Mouse (Mus musculus) testis, postnatal 14 days (tissue): ENCODE data around the gene Jmjd7.

Source experiments
- DNase-seq: peaks from one replicate; pipeline ENCODE4 v3.0.0; 2021; ENCODE audit warnings: low spot score

Gene Jmjd7

DNA sequence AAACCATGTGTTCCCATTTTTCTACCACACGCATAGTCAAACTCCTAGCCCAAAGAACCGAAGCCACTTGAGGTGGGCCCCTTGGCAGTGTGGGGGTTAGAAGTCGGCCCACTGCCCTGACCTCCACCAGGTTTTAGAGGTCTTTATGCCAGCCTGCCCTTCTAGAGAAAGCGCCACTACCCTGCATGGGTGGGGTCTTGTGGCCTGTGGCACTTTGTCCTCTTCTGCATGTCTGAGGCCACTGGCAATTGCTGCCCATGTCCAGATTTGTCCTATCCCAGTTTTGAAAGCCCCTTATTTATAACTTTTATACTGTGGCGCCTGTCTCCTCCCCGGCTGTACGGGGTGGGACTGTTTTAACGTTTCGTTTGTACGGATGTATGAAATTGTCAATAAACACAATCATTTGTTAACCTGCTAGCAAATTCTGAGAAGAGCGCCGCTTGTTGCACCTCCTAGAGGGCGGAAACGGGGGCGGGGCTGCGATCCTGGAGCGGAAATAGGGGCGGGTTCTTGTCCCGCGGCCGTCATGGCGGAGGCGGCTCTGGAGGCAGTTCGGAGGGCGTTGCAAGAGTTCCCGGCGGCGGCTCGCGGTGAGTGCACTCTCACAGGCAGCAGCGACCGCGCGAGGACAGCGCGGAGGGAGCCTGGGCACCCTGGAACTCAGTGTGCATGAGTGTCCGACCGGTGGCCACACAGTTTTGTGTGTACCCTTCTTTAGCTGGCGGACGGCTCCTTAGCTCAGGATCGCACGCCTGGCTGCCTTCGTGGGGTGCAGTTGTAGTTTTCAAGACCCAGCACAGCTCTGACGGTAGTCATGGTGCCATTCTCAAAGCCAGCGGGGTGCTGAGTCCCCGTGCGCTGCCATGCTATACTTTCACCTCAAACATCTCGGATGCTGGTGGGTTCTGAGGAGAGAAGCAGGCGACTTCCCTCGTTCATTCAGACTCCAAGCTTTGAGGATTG lies at the start of gene Jmjd7, which contains the start of gene Gm28042:
Jmjd7 (plus strand) TSS at position 500 of the 966 bp plus-strand sequence.
Gm28042 (plus strand) TSS at position 510 of the 966 bp plus-strand sequence.
- peak; percentile 89 for DNase-seq

DNA sequence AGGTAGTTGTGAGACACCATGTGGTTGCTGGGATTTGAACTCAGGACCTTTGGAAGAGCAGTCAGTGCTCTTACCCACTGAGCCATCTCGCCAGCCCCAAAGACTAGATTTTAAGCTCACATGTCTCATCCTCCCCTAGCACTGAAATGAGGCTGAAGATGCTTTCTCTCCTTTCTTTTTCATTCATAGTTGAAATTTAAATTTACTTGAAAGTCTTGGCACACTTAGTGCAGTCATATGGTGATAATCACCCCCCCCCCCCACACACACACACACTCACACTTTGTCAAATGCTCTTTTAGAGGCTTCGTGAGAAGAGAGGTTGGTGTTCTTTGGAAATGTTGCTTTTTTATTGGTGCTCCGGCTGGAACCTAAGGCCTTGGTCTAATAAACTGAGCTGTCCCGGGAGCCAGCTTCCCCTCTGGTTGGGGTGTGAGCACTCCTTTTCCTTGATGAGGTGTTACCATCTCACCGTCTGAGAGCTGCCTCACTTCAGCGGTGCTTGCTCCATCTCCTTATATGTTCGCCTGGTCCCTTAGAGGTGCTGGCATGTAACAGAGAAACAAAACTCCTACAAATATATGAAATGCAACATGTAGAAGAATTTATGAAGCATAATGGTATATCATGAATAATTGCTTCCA lies 46.8 kb upstream of the Jmjd7 start:
- no peak for DNase-seq

GRCm38 (mm10) chr2:119981631-119982030 lies 45.7 kb upstream of the Jmjd7 start:
- no peak for DNase-seq

- DNase-seq, result no peak
Observed at GRCm38 (mm10) chr2:119985871-119986270, 41.4 kb upstream of the Jmjd7 start.

GRCm38 (mm10) chr2:119986369-119986768 lies 40.9 kb upstream of the Jmjd7 start:
- no peak for DNase-seq

- no peak for DNase-seq
Observed at GRCm38 (mm10) chr2:119987441-119987840, 39.8 kb upstream of the Jmjd7 start.

DNA sequence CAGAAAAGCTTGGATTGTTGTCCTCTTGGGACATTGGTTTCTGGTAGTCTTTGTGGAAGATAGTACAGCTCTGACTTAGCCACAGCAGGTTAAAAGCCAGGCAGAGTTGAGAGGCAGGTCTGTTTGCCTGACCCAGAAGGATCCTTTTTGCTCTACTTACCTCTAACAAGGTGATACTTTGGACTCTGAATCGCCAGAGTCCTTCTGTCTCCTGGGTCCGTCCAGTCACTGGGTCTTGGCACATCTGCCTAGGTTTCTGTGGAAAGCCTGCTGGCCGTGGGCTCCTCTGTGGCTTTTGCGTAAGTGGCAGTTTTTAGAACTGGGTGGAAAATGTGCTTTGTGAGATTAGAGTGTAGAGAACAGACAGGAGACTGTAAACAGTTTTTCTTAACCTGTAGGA lies 38.3 kb upstream of the Jmjd7 start:
- DNase-seq, result no peak

- no peak for DNase-seq
Observed at GRCm38 (mm10) chr2:119990881-119991280, 36.4 kb upstream of the Jmjd7 start.

- DNase-seq, result no peak
Observed at GRCm38 (mm10) chr2:119992349-119992748, 34.9 kb upstream of the Jmjd7 start.

- no peak for DNase-seq
Observed at GRCm38 (mm10) chr2:119993515-119993914, 33.8 kb upstream of the Jmjd7 start.

DNA sequence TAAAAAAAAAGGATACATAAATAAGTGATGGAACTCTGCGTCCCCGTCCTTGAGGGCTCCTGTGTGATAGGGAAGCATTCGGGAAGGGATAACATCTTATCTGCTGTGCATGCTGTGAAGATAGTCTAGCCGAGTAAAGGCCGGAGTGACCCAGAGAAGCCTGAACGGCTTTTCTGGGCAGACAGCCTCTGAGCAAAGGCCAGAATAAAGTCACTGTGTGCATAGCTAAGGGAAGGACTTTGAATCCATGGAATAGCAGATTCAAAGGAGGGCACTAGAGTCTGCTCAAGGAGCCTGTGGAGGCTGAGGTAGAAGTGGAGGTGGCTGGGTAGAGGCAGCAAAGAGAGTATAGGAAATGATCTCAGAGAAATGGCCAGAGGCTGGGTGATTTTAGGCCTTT lies 32.4 kb upstream of the Jmjd7 start:
- DNase-seq, result no peak

- no peak for DNase-seq
Observed at GRCm38 (mm10) chr2:119995391-119996281, 31.6 kb upstream of the Jmjd7 start.

- DNase-seq, result no peak
Observed at GRCm38 (mm10) chr2:119997354-119997753, 29.9 kb upstream of the Jmjd7 start.

GRCm38 (mm10) chr2:119999731-120000130 lies 27.6 kb upstream of the Jmjd7 start:
- no peak for DNase-seq

DNA sequence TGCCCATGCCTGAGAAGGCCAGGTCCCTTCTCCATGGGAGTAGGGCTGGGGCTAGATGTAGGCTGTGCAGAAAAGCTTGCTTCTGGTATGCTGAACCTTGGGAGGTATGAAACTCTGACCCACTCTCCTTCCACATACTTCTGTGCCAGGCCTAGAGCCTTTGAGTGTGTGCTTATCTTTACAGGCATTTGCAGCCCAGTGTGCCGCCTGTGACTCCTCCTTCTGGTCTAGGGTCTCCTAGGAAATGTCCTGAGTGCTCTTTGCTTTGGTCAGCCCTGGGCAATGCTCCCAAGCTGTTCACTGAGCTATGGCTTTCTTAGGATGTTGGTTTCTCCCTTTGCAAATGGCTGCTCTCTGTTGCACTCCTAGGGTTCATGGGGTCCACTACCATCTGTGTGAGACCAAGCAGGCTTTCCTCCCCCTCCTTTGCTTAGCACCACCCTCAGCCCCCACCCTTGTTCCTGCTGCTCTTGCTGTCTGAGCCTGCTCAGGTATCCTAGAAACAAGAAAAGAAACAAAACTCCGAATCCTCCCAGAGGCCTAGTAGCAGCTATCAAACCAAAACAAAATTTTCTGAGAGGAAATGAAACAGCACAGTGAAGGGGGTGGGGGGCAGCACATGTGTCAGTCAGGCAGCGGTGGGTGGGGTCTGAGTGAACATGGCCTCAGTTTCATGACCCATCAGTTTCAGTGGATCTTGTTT lies 26.2 kb upstream of the Jmjd7 start:
- no peak for DNase-seq

GRCm38 (mm10) chr2:120001956-120002355 lies 25.3 kb upstream of the Jmjd7 start:
- DNase-seq, result peak; percentile 51

- DNase-seq, result no peak
Observed at GRCm38 (mm10) chr2:120003970-120004369, 23.3 kb upstream of the Jmjd7 start.

DNA sequence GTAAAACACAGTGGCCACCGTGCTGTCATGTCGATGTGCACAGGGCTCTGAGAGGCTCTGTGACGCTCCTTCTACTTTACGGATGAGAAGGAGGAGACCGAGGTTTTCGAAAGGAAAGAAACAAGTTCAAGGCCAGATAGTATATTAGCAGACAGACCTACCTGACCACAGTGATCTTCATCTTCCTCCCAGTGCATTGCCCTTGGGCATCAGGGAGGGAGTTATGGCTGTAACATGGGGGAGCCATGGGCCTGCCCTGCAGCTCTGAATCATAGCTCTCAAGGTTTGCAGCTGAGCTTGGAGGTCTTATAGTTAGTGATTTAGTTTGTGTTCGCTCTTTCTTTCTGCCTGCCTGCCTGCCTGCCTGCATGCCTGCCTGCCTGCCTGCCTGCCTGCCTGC lies 20.6 kb upstream of the Jmjd7 start:
- no peak for DNase-seq

DNA sequence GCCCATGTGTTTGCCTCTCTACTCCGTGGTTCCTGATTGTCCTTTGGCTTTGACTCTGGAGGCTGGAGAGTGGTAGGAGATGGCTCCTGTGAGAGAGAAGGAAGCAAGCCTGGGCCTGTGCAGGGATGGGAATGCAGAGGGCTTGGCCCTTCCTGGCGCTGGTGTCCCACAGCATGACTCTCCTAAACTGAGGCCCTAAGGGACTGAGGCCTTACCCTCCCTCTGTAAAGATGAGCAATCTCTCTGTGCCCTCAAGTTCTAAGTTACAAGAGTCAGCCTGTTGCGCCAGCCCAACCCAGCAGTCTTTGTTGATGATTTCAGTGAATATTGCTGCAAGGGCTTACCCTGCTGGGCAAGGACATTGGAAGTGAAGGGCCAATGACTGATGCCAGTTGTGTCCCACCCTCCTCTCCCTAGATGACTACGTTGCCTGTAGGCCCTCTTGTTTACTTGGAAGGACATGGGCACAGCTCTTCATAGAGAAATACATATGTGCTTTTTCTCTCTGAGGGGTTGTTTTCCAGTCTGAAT lies 19.5 kb upstream of the Jmjd7 start:
- no peak for DNase-seq

- no peak for DNase-seq
Observed at GRCm38 (mm10) chr2:120008672-120009071, 18.6 kb upstream of the Jmjd7 start.
